Mouse (Mus musculus) mouse trophoblast stem cell (cell line): Measurements from ENCODE around the gene Zfp710.

Source experiments
- in situ Hi-C, 2 experiments: fragments of 300-500 bp; cut with MseI, MboI; formaldehyde crosslinking; loops; 2 replicates in 1 of 2; 3 replicates in 1 of 2; pipeline ENCODE4 v1.15.1; 2025

Zfp710 gene

GRCm38 (mm10) chr7:80057781-80058180 lies 33.2 kb downstream of the Zfp710 start:
- in situ Hi-C loops: no loop called here

DNA sequence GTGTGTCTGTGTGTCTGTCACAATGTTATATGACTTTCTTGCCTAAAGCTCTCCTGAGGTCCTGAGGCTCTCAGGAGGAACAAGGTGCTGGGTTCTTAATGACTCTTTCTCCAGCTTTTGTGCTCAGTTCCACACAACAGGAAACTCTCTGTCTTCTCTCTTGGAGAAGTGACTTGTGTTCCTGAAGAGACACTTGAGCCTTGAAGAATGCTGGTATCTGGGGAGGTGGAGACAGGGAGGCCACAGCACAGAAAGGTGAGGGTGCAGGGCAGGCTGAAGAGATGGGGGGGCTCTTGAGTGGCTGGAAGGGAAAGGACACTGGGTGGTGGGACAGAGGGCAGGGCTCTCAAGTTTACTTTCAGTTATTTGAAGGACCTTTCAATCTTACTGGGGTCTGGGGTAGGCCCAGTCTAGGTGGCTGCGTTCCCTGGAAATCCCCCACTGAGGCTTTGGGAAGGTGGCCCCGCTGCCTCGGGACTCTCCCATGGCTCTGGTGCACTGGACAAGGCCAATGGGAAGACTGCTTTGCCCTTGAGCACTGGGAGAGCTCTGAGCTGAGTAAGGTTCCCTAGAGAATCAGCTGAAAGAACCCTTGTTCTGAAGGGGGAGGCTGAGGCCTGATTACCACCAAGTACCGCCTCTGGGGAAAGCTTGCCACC lies 33.9 kb downstream of the Zfp710 start:
- in situ Hi-C loops: no loop called here

GRCm38 (mm10) chr7:80059064-80059838 lies 34.6 kb downstream of the Zfp710 start:
- in situ Hi-C loops: no loop called here

DNA sequence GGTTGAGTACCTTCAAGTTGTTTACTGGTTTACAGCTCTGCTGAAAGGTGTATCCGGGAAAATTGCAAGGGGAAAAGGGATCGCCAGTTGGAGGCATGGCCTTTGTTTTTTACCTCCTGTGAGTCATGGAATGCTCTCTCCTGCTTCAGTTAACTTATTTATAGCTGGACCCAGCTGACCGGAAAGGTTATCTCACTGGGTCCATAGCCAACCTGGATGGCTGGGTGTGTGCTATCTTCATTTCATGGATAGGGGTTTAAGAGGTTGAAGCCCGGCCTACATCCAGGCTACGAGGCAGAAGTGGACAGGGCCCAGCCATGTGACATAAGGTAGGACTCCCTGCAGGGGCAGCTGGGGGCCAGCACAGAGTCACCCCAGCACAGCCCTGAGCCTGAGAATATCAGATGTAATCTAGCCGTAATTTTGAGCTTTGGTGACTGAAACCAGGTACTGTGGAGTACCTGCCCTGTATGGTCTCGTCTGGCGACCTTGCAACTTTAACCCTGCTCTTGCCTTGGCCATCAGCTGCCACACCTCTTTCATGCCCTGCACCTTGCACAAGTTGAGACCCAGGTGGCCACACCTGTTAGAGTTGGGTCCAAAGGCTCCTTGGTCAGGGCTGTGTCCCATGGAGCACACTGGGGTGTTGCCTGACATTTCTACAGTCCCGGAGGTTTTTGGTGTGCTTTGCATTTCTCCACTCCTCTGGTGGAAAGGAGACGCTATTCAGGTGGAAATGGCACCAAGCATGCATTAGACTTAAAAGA lies 35.6 kb downstream of the Zfp710 start:
- in situ Hi-C loops: no loop called here

DNA sequence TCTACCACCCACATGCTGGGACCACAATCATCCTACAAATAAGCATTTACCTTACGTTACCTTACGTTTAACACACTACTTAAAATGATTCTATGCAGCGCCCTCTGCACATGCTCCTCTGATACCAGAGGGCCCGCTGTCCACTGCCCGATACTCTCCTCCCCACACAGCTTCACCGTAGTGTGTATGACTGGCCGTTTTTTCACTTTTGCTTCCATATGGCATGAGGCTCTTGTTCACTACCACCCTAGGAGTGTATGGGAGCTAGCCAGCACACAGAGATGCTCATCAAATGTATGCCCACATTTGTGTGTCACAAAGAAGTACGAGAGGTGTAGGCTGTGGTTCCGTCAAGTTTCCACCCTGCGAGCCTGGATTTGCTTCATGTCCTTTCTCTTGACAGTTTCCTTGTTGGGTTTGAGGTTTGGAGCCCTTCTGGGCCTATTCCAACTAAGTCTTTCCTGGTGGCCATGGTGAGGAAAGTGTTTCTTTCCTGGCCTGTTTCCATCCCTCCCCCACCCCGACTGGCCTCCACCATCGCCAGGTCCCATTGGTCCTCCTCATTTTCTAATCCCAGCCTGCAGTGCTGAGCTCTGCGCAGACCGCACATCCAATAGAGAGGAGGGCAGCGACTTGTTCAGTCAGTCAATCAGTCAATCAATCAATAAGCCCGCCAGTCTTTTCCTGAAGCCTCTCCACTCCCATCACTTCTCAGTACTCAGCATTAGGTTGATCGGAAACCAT lies 37.6 kb downstream of the Zfp710 start:
- in situ Hi-C loops: no loop called here

GRCm38 (mm10) chr7:80063244-80063643 lies 38.6 kb downstream of the Zfp710 start:
- in situ Hi-C loops: no loop called here

DNA sequence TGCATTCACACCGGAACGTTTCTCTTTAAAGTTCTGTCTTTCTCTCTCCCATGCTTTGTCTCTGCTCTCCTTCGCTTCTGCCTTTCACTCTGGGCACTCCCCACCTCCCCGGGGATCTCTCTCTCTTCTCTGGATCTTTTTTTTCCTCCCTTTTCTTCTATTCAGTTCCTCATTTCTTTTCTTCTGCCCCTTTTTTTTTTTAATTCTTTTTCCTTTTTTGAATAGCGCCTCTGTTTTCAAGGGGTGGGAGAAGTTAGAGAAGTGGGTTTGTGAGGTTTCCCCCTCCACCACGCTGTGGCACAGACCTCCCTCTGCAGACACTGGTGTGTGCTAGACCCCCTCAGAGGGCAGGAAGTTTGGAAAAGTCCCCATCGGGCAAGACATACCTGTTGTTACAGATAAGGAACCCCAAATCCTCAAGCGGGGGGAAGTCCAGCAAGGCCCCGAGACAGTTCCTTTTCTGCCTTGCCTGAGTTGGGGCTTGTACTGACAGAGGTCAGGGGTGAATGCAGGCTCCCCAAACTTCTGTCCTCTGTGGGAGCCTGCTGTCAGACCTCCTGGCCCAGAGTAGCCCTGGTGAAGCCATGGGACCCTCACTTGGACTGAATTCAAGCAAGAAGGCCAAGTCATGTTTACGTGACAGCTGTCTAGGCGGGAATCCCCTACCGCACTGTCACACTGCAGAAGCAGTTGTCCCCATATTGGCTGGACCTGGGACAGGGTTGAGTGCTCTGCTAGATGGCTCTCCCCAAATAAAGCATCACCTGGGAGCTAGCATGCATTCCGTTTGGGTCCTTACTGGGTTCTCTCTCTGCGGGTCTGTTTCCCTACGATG lies 39.5 kb downstream of the Zfp710 start:
- in situ Hi-C loops: no loop called here

DNA sequence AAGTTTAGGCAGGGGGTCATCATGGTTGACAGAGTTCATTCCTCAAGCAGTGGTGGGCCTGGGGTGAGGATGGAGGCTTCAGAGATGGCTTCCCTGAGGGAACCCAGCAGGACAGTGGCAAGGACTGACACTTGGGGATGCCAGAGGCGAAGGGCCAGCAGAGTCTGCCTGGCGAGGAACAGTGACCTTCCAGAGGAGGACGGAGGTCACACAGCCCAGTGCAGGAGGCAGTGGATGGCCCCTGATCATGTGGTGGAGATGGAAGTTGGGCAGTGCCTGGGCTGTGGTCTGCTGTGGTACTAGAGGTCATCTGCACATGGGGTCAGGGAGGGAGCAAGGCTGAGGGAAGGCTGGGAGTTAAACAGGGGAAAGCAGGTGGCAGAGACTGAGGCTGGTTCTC lies 40.6 kb downstream of the Zfp710 start:
- in situ Hi-C loops: no loop called here

DNA sequence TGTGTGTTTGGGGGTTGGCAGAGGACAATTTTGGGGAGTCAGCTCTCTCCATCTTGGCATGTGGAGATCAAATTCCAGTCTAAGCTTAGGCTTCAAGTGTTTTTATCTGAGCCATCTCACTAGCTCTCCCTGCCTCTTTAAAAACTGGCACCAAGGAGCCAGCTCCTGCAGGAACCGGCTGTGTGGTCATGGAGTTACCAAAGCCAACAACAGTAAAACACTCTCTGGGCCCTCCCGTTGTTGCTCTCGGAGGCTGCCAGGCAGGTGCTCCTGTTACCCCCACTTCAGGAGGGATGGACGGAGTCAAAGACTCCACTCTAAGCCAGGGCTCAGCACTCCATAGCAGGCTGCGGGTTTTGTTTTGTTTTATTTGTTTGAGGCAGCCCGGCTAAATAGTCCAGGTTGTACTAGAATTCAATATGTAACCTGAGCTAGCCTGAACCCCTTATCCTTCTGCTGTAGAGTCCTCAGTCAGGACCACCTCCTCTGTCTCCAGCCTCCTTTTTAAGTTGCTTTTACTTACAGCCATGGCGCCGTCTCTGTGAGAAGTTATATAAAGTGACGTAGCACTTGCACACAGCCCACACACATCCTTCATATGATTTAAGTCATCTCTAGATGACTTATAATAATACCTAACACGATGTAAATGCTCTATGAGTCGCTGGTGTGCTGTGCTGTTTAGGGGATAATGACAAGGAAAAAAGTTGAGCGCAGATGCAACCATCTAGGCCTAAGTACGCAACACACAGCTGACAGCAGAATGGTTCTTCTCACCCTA lies 42.3 kb downstream of the Zfp710 start:
- in situ Hi-C loops: no loop called here

DNA sequence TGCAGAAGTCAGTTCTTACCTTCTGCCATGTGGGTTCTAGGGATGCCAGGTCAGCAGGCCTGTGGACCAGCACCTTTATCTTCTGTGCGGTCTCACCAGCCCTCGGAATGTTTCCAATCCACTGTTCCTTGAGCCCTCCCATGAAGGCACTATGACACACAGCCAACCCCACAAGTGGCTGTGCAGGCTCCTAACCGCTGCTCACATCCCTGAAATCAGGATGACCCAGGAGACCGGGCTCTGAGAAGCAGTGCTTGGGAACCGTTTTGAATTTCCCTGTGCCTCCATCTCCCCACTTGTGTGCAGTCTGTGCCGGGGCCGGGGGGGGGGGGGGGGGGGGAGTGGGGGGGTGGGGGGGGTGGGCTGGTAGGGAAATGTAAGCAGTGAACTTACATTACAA lies 43.7 kb downstream of the Zfp710 start:
- in situ Hi-C loops: no loop called here

DNA sequence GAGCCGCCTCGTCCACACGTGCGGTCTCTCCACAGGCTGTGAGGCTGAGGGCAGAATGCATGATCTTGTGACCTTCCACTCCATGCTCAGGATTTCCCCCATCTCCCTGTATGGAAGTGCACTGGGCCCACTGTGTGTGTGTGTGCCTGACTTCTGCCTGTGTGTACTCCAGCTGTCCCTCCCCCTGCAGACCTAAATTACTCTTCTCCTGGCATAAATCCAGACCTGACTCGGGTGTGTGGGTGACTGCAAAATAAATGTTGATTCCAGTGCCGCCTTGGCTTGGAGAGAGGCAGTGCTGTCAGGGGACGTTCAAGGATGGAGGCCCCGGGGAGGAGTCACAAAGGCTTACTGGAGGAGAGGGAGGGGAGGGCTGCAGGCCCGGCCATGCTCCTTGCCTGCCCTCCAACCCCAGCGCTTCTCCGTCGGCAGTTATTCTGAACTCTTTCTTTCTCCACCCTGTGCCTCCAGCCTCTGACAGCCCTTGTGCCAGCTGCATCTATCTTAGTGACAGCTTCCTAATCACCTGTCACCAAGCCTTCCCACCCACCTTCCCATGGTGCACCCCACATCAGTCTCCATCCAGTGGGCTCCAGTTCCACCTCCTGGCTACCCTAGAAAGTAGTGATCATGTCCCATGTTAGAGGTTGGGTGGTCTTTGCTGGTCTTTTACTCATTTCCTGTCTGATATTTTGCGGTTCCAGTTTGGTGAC lies 45.2 kb downstream of the Zfp710 start:
- in situ Hi-C loops: no loop called here

GRCm38 (mm10) chr7:80071209-80071608 lies 46.6 kb downstream of the Zfp710 start:
- in situ Hi-C loops: no loop called here

DNA sequence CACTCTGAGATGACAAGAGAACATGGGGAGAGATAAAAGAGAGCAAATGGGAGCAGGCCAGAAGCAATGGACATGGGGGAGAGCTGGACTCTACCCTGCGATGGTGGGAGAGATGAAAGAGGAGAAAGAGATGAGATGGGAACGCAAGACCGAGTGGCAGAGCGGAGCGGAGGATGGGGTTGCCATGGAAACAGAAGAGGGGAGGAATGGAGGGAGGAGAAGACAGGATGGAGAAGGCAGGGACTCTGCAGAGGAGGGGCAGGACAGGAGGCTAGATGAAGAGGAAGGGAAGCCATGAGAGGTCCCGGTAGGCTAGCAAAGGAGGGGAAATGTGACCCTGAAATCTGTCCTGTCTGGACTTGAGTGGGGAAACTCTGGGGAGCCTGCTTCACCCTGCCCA lies 47.7 kb downstream of the Zfp710 start:
- in situ Hi-C loops: no loop called here

DNA sequence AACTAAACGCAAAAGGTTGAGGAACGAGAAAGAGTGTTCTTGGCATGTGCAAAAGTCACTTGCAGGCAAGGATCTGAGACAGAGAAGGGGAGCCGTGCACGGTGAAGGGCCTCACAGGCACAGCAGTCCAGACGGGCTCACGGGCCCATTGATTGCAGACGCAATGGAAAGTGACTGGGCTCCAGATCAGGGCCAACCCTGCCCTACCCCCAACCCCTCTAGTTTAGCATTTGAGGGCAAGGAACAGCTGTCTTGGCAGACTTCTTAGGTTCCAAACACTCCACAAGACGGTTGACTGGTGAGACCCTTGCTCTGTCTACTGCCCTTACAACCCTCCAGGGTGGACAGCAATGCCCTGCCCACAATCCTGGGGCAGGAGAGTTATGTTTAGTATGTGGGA lies 48.9 kb downstream of the Zfp710 start:
- in situ Hi-C loops: no loop called here

DNA sequence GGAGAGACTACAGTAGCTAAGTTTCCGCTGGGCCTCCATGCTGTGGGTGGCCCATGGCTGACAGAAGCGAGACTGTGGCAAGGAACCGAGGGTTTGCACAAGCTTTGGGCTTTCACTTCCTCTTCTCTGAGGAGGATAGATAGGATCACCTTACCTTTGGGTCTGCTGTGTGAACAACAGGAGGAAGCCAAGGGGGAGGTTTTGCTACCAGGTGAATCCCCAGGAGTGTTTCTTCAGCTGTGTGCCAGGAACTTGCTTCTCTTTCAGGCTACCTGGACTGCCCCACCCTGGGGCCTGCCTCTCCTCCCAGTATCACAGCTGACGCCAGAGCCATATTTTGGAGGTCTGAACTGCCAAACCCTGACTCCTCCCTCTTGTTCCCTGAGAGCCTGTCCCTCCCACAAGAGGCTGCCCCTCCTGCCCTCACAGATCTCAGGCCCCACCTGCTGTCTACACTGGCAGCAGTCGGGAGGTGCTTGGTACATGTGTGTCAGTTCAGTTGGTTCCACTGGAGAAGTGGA lies 50.4 kb downstream of the Zfp710 start:
- in situ Hi-C loops: no loop called here

GRCm38 (mm10) chr7:80075946-80076583 lies 51.5 kb downstream of the Zfp710 start:
- in situ Hi-C loops: no loop called here

DNA sequence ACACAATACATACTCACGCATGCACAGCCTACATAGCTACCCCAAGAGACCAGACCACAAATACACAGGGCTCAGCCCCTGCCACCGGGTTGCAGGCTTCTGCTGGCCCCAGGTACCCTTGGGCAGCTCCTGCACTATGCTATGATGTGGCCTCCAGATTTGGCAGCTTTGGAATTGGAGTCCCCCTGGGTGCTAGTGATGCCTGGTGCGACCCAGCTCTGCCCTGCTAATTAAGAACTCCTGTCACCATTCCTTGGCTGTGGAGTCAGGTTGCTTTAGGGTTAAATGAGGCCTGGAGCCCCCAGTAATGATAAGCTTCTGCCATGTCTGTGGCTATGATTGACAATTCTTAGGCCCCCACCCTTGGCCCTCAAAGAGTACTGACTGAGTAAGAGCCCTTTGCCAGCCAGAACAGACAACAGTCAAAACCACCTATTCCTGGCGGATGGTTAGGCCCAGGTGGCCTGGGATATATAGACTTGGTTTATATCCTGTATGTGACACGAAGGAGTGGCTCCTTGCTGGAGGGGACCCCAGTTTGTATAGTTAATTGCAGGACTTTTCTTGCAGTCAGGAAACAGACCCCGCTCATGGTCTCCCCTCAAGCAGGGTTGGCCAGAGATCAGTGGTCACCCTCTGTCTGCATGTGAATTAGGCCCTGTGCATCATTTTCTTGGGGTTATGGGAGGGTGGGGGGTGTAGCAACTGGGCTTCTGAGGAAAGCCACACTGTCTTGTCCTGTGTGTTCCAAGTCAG lies 52.5 kb downstream of the Zfp710 start:
- in situ Hi-C loops: no loop called here

DNA sequence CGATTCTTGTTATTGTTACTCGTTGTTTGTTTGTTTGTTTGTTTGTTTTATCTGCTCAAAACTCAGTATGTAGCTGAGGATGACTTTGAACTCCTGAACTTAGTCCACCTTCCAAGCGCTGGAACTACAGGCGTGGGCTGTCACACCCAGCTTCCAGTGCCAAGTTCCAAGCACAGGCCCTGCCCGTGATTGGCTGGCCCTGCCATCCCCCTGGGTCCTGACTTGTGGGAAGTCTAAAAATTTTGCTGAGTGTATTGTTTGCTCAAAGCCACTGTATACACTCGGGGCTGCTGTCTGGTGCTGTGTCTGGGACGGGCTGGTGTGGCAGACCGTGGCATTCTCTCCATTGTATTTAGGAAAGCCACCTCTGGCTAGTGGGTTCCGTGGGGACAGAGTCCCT lies 53.2 kb downstream of the Zfp710 start:
- in situ Hi-C loops: no loop called here
